8 mouse cellular contexts compared by ENCODE assay signal in genomic region chr2:181659609-181660055, GRCm38 (mm10). TPM values are rescaled to one million over a fixed set of nuclear protein-coding genes. Genes with fewer than 3 reads are reported as not detected.
A peak's percentile ranks its signal among the peaks of the same experiment; 100 is the strongest.
DNase-seq lines count a peak whose midpoint lies in the region; ATAC-seq lines count a peak whose summit lies in the region.

No protein-coding gene starts in this region.

- peak; percentile 84 for ATAC-seq in activated CD4-positive, CD25-positive, alpha-beta regulatory T cell, adult 4 months
- ATAC-seq in common myeloid progenitor, adult 5-6 weeks (replicated peaks; ENCODE audit: low read depth, poor library complexity, severe bottlenecking) = peak; percentile 86

- no peaks in the 10 kb centered on the region for H3K27me3 ChIP-seq in megakaryocyte, embryonic 14.5 days (replicated peaks)

- H3K4me1 ChIP-seq in megakaryocyte, embryonic 14.5 days = peaks cover 78% of the 10 kb centered on the region

- peak; percentile 79 for DNase-seq in gastrocnemius, postnatal 10 days
- peak; percentile 88 for DNase-seq in induced T-regulatory cell, adult 2 months (ENCODE audit: low read depth)
- peak; percentile 43 to 65 for DNase-seq in left cerebral cortex, adult 8-10 months (ENCODE audit: low spot score in 2 of 2)
- peak; percentile 81 for DNase-seq in right cerebral cortex, postnatal 14 days
- peak; percentile 70 to 83 for DNase-seq in urinary bladder, postnatal 4 days (ENCODE audit: low spot score in 2 of 2)

- no peaks in the 10 kb centered on the region for H3K9me3 ChIP-seq in megakaryocyte, embryonic 14.5 days

- H3K4me3 ChIP-seq in megakaryocyte, embryonic 14.5 days (replicated peaks) = peak overlapping the region; percentile 85

- peaks cover 42% of the 10 kb centered on the region for H3K36me3 ChIP-seq in megakaryocyte, embryonic 14.5 days (replicated peaks; ENCODE audit: low read length)

RNA-seq across cellular contexts. Expression of gene Gm29797, which starts 2.8 kb away (rescaled TPM):
- polyA plus RNA-seq in activated CD4-positive, CD25-positive, alpha-beta regulatory T cell, adult 4 months (2017; shearing (Covaris generic)) = not detected
- not detected in 2 replicates for total RNA-seq in common myeloid progenitor, adult 5-6 weeks (2017)
- total RNA-seq in gastrocnemius, postnatal 10 days (2021) = not detected
- 1 to 10 TPM in 1 of 4 experiments, under 1 TPM in 2, not detected in 1; 0.53 to 1.2 (median 0.62) TPM for total RNA-seq in left cerebral cortex, adult 8-10 months (2022)
- polyA plus RNA-seq in megakaryocyte, embryonic 14.5 days (2012; ENCODE audit: insufficient read depth, low replicate concordance) = not detected in 2 replicates

RNA-seq across cellular contexts. Expression of gene Sox18, which starts 11.8 kb away (rescaled TPM):
- not detected for polyA plus RNA-seq in activated CD4-positive, CD25-positive, alpha-beta regulatory T cell, adult 4 months (2017; shearing (Covaris generic))
- not detected in 2 replicates for total RNA-seq in common myeloid progenitor, adult 5-6 weeks (2017)
- total RNA-seq in gastrocnemius, postnatal 10 days (2021) = 10 to 100 TPM; 25.4 to 36.2 TPM
- total RNA-seq in left cerebral cortex, adult 8-10 months (2022) = 10 to 100 TPM in 1 of 4 experiments, 1 to 10 TPM in 3; 5.8 to 11.8 (median 7.8) TPM
- polyA plus RNA-seq in megakaryocyte, embryonic 14.5 days (2012; ENCODE audit: insufficient read depth, low replicate concordance) = not detected in 2 replicates

RNA-seq across cellular contexts. Expression of gene Tcea2, which starts 20.5 kb away (rescaled TPM):
- polyA plus RNA-seq in activated CD4-positive, CD25-positive, alpha-beta regulatory T cell, adult 4 months (2017; shearing (Covaris generic)) = 10 to 100 TPM in 1 of 2 experiments, 1 to 10 TPM in 1; 9.8 to 12.1 TPM
- total RNA-seq in common myeloid progenitor, adult 5-6 weeks (2017) = 3.3 and 9.6 TPM in 2 replicates
- 1 to 10 TPM; 5.6 to 6.3 TPM for total RNA-seq in gastrocnemius, postnatal 10 days (2021)
- 10 to 100 TPM; 64.2 to 70.0 (median 65.5) TPM for total RNA-seq in left cerebral cortex, adult 8-10 months (2022)
- polyA plus RNA-seq in megakaryocyte, embryonic 14.5 days (2012; ENCODE audit: insufficient read depth, low replicate concordance) = 1.1 and 1.3 TPM in 2 replicates

RNA-seq across cellular contexts. Expression of gene Rgs19, which starts 34.1 kb away (rescaled TPM):
- polyA plus RNA-seq in activated CD4-positive, CD25-positive, alpha-beta regulatory T cell, adult 4 months (2017; shearing (Covaris generic)) = 100 to 1,000 TPM; 199 to 210 TPM
- 67.5 and 113 TPM in 2 replicates for total RNA-seq in common myeloid progenitor, adult 5-6 weeks (2017)
- total RNA-seq in gastrocnemius, postnatal 10 days (2021) = 1 to 10 TPM; 7.5 to 9.6 TPM
- 10 to 100 TPM; 21.9 to 35.9 (median 26.8) TPM for total RNA-seq in left cerebral cortex, adult 8-10 months (2022)
- 38.7 and 51.9 TPM in 2 replicates for polyA plus RNA-seq in megakaryocyte, embryonic 14.5 days (2012; ENCODE audit: insufficient read depth, low replicate concordance)

RNA-seq across cellular contexts. Expression of gene Lkaaear1, which starts 38.6 kb away (rescaled TPM):
- not detected for polyA plus RNA-seq in activated CD4-positive, CD25-positive, alpha-beta regulatory T cell, adult 4 months (2017; shearing (Covaris generic))
- not detected in 2 replicates for total RNA-seq in common myeloid progenitor, adult 5-6 weeks (2017)
- not detected for total RNA-seq in gastrocnemius, postnatal 10 days (2021)
- total RNA-seq in left cerebral cortex, adult 8-10 months (2022) = not detected
- not detected in 2 replicates for polyA plus RNA-seq in megakaryocyte, embryonic 14.5 days (2012; ENCODE audit: insufficient read depth, low replicate concordance)

Comparison
In these comparisons a context has a peak if more than half of its experiments do, and no peak if none do; other contexts are left out.
1. Peak in every context shown above with its lines: DNase-seq, ATAC-seq and H3K4me3 ChIP-seq.